Mouse (Mus musculus) bone marrow macrophage, adult 2 months (primary cell): ENCODE results near the gene Tmeff1.

Experiments
- CTCF ChIP-seq: IDR thresholded peaks from 2 replicates; pipeline ENCODE4 v1.5.1; 2012; ENCODE audit warnings: low read depth, mild to moderate bottlenecking, low read length, moderate library complexity
- POLR2A ChIP-seq: IDR thresholded peaks from 2 replicates; pipeline ENCODE4 v1.6.1; 2012; ENCODE audit warnings: mild to moderate bottlenecking, low read depth, low read length, borderline replicate concordance

GRCm38 (mm10) chr4:48555729-48556128 is 29.2 kb upstream of the Tmeff1 start:
- TF ChIP-seq POLR2A (no peak), CTCF (no peak)
